Mouse (Mus musculus): ENCODE data around the gene Trir. TPM values are rescaled to one million over a fixed set of nuclear protein-coding genes. Genes with fewer than 3 reads are reported as not detected.
A peak's percentile ranks its signal among the peaks of the same experiment; 100 is the strongest.

Gene Trir
- total RNA-seq, 2 experiments from 2014 or later: 158 to 163 TPM

- intact Hi-C loops (cut with DNase I): no loop called here
- DNase-seq: no peak
Measured at GRCm38 (mm10) chr8:85035728-85036310, 9.2 kb downstream of the Trir start.

- DNase-seq: no peak
- intact Hi-C loops (cut with DNase I): no loop called here
Measured at GRCm38 (mm10) chr8:85036381-85036717, 9.7 kb downstream of the Trir start.

GRCm38 (mm10) chr8:85036718-85037365 is 10.2 kb downstream of the Trir start, which contains the start of gene Tnpo2:
Gene Tnpo2, plus strand, starts transcription at chr8:85036915.
- peak; percentile 92 for DNase-seq
- intact Hi-C loops (cut with DNase I): no loop called here

- intact Hi-C loops (cut with DNase I): no loop called here
Measured at GRCm38 (mm10) chr8:85037366-85037680, 10.7 kb downstream of the Trir start.

GRCm38 (mm10) chr8:85037681-85038531 is 11.3 kb downstream of the Trir start:
- DNase-seq: peak; percentile 37
- intact Hi-C loops (cut with DNase I): no loop called here

More at GRCm38 (mm10) chr8:85037366-85037680, 10.7 kb downstream of the Trir start:
- DNase-seq: peak; percentile 61

- DNase-seq: no peak
- intact Hi-C loops (cut with DNase I): no loop called here
Measured at GRCm38 (mm10) chr8:85043619-85044018, 17.0 kb downstream of the Trir start.

- intact Hi-C loops (cut with DNase I): no loop called here
- no peak for DNase-seq
Measured at GRCm38 (mm10) chr8:85057367-85057766, 30.7 kb downstream of the Trir start.

GRCm38 (mm10) chr8:85059879-85060616 is 33.4 kb downstream of the Trir start, which contains the start of gene Fbxw9:
Gene Fbxw9, plus strand, starts transcription at chr8:85060055.
- intact Hi-C loops (cut with DNase I): no loop called here
- peak; percentile 88 for DNase-seq

GRCm38 (mm10) chr8:85062603-85063002 is 36.0 kb downstream of the Trir start:
- DNase-seq: no peak
- intact Hi-C loops (cut with DNase I): no loop called here

GRCm38 (mm10) chr8:85065213-85065612 is 38.6 kb downstream of the Trir start:
- DNase-seq: no peak
- intact Hi-C loops (cut with DNase I): no loop called here

- DNase-seq: no peak
- intact Hi-C loops (cut with DNase I): no loop called here
Measured at GRCm38 (mm10) chr8:85067155-85067554, 40.5 kb downstream of the Trir start.

- peak; percentile 56 for DNase-seq
- intact Hi-C loops (cut with DNase I): no loop called here
Measured at GRCm38 (mm10) chr8:85067982-85068381, 41.4 kb downstream of the Trir start, which contains the start of gene Gm5741. Gene Gm5741, minus strand, starts transcription at chr8:85067982.

- no peak for DNase-seq
- intact Hi-C loops (cut with DNase I): no loop called here
Measured at GRCm38 (mm10) chr8:85071041-85071440, 44.4 kb downstream of the Trir start.

- intact Hi-C loops (cut with DNase I): no loop called here
- peak; percentile 93 for DNase-seq
Measured at GRCm38 (mm10) chr8:85071514-85072281, 45.1 kb downstream of the Trir start, which contains the start of gene Dhps. Gene Dhps, plus strand, starts transcription at chr8:85071757.

- intact Hi-C loops (cut with DNase I): no loop called here
- no peak for DNase-seq
Measured at GRCm38 (mm10) chr8:85072364-85072929, 45.8 kb downstream of the Trir start.

- intact Hi-C loops (cut with DNase I): no loop called here
- DNase-seq: no peak
Measured at GRCm38 (mm10) chr8:85073041-85073612, 46.5 kb downstream of the Trir start.

GRCm38 (mm10) chr8:85074167-85074566 is 47.5 kb downstream of the Trir start:
- intact Hi-C loops (cut with DNase I): no loop called here
- DNase-seq: no peak

GRCm38 (mm10) chr8:85074617-85075016 is 48.0 kb downstream of the Trir start:
- DNase-seq: no peak
- intact Hi-C loops (cut with DNase I): no loop called here

- intact Hi-C loops (cut with DNase I): no loop called here
- peak; percentile 57 for DNase-seq
Measured at GRCm38 (mm10) chr8:85076001-85076400, 49.4 kb downstream of the Trir start.
